Mouse (Mus musculus): ENCODE results near the gene Pam.

Pam gene

DNA sequence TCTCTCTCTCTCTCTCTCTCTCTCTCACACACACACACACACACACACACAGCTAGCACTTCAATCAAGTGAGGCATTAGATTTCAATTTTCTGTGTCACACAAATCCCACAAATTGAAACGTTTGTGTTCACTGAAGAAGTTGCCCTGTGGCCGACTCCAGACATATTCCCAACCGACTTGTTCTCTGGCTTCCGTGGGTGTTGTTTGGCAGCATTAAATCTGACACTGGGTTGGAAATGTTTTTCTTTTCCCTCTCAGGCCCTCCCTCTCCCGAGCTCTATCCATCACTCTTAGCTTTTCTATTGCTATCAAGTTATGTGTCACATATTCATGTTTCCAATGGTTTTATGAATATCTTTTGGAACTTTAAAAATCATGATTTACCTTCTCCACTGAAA lies 185.9 kb downstream of the Pam start:
- DNase-seq (ENCODE audit: low spot score): no peak

DNA sequence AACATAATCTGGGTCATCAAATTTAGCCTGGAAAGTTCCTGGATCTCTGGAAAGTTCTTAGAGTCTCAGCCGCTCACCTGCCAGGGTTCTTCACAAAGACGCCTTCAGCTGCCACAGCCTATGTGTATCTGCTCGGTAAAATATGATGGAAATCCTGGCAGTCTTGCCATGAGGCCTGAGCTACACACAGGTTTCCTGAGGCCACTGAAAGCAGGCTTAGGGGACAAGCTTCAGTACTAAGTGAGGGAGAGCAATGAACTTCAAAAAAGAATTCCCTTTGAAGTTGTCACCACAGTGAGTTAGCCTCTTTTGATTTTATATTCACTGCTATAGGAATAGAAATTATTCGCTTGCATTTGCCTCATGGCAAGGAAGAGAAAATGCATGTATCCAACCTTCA lies 186.7 kb downstream of the Pam start:
- DNase-seq (ENCODE audit: low spot score): no peak

DNA sequence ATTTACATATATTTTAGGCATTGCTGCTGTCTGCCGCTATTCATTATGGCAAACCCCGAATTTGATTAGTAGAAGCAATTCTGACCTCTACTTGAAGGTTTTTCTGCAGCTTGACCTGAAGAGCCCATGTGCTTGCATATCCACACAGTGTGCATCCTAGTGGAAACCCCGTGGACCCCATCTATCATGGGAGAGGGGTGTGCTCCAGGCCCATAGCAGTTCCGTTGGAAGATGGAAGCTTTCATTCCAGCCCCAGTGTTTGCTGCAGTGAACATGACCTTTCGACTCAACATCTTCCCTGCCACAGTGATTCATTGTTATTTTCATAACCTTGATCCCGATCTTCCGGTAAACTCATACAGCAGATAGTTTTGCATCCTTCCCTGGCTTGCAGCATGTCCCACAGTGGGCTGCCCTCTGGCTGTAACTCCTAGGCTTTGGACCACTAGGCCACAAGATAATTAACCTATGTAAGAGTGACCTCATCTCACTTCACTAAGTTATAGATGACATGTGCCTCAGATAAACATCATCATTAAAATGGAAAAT lies 191.5 kb downstream of the Pam start:
- DNase-seq (ENCODE audit: low spot score): no peak

DNA sequence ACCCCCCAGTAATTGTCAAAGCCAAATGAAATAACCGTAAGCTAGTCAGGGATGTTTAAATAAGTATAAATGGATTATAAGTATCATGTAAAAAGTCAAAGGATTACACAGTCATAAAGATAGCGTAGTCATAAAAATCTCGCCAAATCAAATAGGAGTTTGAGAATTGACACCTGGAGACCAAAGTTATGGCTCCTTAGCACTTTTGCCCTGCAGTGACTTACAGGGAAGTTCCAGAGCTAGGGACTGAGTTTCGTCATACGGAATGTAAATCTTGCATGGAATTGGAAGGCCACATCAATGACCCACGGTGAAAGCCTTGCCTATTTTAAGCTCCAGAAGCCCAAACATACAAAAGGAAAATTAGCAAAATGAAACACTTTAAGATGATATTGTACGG lies 192.6 kb downstream of the Pam start:
- no peak for DNase-seq (ENCODE audit: low spot score)

DNA sequence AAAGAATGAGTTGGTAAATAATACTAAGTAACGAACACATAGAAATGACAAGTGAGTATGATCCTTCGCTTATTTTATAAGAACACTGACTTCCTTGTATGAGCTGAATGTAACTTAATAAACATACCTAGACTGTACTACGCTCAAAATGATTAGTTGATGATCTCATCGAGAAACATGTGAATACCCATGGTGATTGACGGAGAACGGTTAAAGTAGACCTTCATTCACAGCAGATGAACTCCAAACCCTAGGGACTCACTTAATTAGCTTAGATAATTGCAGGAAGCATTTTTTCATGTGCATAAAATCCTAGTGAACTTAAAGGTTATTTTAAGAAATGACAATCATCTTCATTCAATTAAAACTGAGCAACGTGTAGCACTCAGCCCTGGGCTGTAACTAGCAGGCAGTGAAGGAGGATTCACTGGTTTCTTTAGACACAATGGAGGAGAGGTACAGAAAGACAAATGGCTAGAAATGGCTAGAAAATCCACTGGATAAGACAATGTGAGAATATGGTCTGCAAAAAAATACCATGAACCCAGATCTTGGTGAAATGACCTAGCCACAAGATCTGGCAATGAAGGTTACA lies 194.8 kb downstream of the Pam start:
- DNase-seq (ENCODE audit: low spot score): no peak

DNA sequence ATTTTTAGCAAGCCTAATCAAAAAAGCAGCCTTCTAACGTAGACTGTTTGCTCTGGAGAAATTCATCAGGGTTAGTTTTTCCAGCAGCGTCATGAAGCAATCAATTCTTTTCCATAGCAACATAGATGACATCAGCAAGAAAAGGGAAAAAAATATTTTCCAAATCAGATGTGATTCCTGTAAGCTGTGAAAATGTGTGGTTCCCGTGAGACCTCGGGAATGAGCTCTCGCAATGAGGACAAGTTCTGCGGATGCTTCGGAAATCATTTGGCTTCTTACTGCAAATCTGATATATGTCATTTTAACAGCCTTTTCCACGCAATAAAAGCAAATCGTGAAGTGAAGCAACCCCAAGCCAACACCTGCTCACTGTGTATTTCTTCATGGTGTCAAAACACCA lies 207.9 kb downstream of the Pam start:
- no peak for DNase-seq (ENCODE audit: low spot score)

DNA sequence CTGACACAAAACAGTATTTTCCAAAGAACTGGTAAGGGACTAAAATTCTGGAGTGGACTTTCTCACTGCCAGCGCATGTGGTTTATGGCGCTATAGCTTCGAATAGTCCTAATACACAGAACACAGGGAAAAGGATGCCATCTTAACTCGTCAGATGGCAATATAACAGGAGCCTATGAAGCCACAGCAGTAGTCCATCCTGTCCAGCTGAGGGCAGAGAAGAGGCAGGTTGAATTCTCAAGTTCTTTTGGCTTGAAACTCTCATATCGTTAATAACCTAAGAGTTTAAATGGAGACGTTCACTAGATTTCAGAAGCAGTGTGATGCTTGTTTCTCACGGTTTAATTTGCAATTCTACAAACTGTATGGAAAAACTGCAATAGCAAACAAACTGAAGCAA lies 211.9 kb downstream of the Pam start:
- no peak for DNase-seq (ENCODE audit: low spot score)

DNA sequence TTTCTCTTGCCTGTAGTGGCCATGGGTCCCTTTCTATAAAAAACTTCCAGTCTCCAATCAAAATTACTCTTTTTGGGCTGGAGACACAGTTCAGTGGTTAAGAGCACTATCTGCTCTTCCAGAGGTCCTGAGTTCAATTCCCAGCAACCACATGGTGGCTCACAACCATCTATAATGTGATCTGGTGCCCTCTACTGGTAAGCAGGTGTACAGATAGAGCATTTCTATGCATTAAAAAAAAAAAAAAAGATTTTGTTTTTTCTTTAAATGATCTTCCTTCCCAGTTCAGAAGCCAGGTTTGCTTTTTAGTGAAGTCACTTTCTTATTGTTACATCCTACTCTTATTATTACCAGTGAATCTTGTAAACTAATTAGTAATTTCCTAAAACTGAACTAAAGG lies 218.4 kb downstream of the Pam start:
- no peak for DNase-seq (ENCODE audit: low spot score)

DNA sequence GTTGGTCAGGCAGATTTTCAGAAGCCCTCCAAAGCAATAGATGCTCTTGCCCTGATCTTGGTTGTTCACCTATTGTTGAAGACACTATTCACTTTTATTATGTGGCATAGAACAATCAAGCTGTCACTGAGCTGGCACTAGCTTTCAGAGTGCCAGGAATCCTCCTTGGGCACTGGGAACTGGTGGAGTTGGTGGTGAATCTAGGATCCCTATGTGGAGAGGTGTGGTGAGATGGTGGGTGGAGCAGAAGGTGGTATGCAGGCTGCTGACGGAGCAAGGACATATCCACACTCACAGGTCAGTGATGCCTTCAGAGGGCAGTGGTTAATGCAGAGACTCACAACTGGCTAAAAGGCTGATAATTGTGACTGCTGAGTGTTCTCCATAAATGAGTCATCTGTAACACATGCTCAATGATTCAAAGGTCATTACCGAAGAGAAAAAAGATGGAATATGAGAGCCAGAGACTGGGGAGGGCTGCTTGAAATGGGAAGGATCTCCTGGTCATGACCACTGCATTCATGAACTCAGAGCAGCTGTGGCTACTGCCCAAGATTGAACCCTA lies 221.9 kb downstream of the Pam start:
- no peak for DNase-seq (ENCODE audit: low spot score)

DNA sequence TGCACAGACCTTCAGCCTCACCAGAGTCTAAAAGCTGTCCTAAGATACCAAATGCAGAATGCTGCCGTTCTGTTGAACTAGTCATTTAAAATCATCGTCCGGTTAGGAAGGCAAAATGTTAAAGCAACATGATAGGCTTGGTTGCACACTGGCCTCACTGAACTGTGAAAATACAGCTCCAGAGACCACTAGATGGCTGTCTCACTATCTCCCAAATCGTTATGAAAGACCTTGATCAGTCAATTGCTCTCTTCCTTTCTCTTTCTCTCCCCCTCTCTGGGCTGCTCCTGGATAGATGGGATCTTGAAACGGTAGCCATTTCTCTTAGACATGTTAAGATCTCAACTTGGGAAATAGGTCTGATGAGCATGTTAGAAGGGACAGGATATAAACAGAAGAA lies 223.0 kb downstream of the Pam start:
- DNase-seq (ENCODE audit: low spot score): no peak

DNA sequence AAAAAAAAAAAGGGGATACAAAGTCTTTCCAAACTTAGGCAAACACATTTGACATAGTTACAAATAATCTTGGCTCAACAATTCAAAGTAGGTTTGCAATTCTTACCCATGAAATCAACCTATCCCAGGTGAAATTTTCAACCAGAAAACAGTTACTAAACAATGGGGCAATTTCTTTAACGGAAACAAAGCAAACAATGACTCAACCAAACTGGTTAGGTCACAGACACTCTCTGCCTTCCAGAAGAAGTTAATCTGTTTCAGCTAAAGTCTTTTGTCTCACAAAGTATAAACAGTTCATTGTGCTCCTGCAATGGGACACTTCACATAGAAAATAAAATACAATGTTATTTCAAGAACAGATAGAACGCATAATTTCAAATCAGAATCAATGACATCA lies 223.4 kb downstream of the Pam start:
- DNase-seq (ENCODE audit: low spot score): no peak

DNA sequence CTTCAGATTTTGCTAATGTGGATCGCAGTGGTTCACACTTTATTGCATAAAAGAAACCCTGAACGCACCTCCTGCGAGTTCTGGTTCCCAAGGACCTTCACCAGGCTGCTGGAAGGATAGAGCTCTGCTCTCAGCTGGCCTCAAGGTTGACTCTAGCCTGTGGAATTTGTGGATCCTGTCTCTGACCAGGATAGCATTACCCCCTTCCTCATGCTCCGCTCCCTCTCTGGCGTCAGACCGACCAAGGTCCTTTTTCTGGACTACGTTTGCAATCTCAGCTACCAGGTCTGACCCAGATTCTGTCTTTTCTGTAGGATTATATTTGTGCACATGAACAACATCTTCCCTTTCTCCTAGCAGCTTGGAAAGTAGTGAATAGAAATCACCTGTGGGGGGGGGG lies 231.3 kb downstream of the Pam start:
- no peak for DNase-seq (ENCODE audit: low spot score)

DNA sequence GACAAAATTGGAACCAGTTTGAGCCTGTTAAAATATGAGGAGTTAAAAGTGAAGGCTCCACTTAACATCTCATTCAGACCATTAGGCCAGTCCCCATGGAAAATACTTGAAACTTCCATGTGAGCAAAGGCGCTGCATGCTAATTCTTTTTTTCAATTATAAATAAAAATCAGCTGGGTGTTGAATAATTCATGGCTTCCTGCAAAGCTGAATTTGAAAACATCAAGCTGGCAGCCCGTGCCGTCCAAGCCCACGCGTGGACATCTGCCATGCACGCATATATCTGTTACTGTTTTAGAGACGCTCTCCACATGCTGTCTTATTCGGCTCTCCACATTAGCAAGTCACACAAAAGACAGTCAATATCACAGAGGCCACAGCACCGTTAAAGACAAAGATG lies 232.3 kb downstream of the Pam start:
- no peak for DNase-seq (ENCODE audit: low spot score)

DNA sequence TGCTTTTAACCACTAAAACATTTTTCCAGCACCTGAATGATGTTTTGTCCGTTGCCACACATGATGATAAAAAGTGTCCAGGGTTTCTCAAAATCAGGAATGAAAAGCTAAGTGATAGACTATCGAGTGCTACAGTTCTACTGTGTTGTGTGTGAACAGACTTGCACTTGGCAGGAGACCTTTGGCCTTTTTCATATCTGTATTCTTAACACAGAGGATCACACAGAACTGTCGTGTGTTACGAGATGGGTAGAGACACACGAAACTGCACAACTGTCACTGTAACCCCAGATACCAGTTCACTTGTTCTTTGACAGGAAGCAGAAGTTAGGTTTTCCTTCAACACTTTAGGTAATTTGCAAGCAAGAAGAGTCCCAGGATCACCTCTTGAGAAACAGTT lies 232.7 kb downstream of the Pam start:
- no peak for DNase-seq (ENCODE audit: low spot score)

DNA sequence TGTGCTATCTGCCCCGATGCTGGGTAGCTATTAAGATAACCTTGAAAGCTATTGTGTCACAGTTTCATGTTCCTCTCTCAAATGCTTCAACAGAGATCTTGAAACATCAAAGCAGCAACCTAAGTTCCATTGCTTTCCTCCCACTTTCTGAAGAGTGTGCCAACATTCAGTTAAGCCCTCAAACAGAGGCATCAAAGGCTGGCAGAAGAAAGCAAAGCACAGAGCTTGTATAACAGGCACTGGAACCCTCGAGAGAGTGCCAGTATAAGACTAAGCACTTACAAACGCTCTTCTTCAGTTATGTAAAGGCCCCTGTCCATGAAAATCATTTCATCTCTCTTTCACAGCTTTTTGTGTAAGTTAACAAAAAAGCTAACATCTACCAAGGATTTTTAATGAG lies 241.2 kb downstream of the Pam start:
- DNase-seq (ENCODE audit: low spot score): no peak

DNA sequence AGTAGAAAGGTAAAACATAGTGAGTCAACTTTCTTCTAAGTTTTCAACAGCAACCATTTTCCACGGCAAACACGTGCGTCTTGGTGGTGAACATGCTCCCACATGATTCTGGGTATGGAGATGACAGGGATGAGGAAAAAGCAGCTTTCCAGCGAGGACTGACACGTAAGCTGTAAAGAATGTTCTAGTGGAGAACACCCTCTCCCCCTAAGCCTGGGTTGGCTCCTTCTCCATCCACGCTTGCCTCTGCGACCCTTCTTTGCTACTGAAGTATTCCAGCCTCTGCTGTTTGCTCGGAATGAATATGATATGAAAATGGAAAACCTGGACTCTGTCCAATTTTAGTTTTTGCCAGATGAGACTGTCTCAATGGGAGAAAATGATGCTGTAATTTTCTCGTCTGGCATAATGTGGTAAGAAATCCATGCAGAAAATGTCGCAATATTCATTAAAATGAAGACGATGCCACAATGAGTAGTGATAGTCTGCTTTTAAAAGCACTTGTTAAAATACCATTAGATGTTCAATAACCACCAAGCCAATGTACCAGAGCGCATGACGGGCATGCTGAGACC lies 243.8 kb downstream of the Pam start:
- DNase-seq (ENCODE audit: low spot score): no peak

DNA sequence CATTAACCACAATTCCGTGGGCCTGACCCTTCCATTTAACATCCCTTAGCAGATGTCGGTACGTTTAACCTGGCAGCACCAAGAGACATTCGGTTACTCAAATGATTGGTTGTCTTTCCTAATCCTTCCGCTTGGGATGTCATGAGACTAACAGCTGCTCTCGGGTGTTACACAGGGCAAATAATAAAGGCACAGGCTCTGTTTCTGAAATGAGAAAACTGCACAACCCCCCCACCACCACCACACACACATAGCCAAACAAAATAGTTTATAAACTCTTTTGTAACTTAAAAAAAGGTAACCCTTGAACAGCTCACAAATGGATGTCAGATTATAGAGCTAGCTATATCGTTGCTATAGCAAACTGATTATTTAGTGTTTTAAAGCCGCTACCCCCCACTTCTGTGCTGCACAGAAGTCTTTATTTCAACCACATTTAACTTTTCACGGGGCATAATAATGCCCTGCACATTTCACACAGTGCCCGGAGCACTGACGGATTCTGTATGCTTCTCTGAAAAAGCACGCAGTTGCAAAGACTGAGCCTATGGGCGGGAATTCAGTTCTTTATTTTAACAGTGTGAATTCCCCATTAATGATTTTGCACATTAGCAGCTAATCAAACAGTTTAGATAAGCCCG lies 246.7 kb downstream of the Pam start:
- DNase-seq (ENCODE audit: low spot score): no peak

DNA sequence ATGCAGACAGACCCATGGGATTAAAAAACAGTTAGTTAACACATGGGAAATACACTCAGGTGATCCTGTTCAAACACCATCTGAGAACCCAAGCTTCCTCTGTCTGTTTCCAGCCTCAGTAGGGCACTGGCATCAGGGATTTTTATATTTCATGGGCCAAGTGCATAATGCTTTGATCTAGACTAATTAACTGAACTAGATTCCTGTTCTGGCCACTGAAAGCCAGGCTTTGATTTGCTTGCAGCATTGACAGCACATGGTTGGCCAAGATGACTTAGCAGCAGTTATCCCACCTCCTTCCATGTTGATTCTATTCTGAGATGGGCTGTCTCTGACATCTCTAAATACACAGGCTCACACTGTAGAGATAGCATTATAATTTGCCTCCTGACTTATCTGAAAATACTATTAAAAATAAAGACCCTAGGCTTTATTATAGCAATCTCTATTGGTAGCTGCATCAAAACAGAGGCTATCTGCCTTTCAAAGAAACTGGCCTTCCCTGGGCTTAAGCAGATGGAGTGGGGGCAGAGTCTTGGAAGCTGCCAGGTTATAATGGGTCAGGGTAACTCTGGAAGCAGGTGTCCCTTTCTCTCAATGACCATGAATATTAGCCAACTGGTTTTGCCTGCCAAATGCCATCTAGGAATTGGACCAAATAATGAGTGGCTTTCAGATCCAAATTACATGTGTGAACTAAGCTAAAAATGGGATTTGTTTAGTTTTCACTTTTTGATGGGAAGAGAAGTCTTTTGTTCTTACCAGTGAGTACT lies 252.0 kb downstream of the Pam start:
- no peak for DNase-seq (ENCODE audit: low spot score)

DNA sequence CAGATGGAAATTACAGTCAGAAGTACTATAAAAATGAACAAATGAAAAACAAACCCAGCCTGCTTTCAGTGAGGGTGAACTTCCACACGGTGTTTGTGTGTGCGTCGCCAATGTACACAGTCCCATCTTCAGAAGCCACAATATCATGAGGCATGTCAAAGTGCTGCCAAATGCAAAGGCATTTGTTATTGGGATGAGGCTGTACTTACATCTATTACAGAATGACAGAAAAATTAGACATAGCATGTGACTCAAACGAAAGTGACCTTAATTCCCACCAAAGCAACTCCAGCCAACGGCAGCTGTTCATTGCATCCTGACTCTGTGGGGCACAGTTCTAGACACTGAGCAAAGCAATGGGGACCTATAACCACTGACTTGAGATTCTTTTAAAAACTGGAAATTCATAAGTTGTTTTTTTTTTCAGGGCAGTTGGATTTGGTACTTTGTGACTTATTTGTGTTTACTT lies 261.1 kb downstream of the Pam start:
- DNase-seq (ENCODE audit: low spot score): no peak

DNA sequence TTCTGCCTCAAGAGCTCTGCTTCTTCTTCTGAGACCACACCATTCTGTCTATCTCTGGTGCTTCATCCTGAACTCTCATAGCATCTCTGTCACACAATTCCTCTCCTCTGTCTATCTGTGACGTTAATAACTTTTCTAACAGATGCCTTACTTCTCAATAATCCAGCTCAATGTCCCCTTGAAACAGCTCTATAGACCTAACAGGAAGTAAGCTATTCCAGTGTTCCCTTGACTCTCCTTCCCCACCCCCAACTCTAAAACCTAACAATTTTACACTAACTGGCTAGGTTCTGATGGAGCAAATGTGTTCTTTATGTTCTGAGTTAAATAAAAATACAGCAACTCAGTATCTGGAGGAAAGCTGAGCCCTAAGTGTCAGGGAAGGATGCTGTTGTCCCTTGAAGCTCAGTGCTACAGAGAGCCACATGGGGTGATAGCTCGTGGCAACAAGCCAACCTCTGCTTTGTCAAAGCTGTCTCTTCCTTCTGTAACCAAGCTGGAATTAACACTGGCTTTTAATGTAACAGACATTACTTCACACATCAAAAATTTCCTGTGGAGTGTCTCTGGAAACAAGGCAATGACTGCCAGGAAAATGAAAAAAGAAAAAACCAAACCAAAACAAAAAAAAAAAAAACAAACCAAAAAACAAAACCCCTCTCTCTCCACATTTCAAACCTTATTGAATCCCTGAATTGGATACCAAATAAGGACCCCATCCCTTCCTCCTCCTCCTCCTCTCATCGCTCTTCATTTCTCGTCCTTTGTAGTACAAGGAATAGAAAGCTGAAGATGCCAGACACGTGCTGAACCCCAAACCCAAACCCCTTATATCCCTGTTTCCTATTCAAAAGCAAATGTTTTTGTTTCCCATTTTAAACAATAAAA lies 261.7 kb downstream of the Pam start:
- DNase-seq (ENCODE audit: low spot score): no peak

DNA sequence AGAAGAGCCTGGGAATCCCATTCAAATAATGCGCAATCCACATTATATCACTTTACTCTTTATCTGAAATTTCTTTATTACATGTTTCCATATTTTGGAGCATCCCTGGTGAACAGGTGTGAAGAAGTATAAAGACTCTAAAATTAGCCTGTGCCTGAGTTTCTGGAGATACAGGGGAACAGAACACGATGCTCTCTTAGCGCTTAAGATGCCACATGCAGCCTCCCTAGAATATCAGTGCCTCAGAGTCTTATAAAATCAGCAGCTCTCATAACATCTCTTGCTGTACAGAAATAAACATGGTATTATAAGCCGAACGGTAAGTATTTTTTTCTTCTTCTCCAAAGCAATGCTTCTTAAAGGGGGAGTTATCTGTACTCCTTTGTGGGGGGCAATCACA lies 267.4 kb downstream of the Pam start:
- DNase-seq (ENCODE audit: low spot score): no peak

DNA sequence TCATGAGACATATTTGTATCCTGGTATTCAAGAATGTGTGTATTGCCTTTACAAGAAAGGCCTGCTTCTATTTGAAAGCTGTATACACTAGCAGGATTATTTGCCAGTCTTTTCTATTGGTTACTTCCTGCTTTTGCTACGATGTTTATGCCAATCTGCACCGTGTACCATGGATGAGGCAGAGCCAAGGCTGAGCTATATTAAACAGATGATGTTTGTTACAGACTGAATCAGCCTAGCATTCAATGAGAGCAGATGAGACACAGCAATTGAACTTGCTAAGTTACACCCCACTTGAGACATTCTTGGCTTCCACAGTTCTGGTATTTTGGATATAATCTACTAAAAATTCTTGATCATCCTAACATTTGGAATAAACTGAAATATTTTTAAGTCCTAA lies 267.9 kb downstream of the Pam start:
- no peak for DNase-seq (ENCODE audit: low spot score)

Data from yolk sac, embryonic 10.5 days (tissue).